Mouse (Mus musculus) CH12.LX (cell line): ENCODE results near the gene Rsph9. TPM values are rescaled to one million over a fixed set of nuclear protein-coding genes. Genes with fewer than 3 reads are reported as not detected.

Experiments used
- DNase-seq: peaks from one replicate; pipeline ENCODE4 v3.0.0-alpha.2; 2013; ENCODE audit errors: extremely low read depth
- H3K27ac ChIP-seq: 2 replicates; pipeline ENCODE4 v1.5.1; 2012; ENCODE audit warnings: low read depth, mild to moderate bottlenecking, control low read depth, moderate library complexity; ENCODE audit not compliant: insufficient read depth
- H3K27me3 ChIP-seq: replicated peaks from 2 replicates; pipeline ENCODE3; 2012; ENCODE audit warnings: inconsistent platforms
- H3K36me3 ChIP-seq, 2 experiments: replicated peaks in 1 of 2; 2 replicates each; pipeline versions ENCODE3 to v1.6.1; 2012; ENCODE audit warnings: inconsistent platforms in 1 of 2, low read length in 1 of 2, mild to moderate bottlenecking in 1 of 2, mixed read lengths in 1 of 2, moderate library complexity in 1 of 2; ENCODE audit not compliant: control insufficient read depth in 1 of 2, insufficient read depth in 1 of 2
- H3K4me1 ChIP-seq, 2 experiments: 2 replicates each; pipeline ENCODE4 v1.6.1; 2012; ENCODE audit warnings: inconsistent platforms in 1 of 2, moderate library complexity in 1 of 2; ENCODE audit not compliant: insufficient read depth in 2 of 2, control insufficient read depth in 1 of 2
- H3K4me2 ChIP-seq: 2 replicates; pipeline ENCODE4 v1.6.1; 2012; ENCODE audit warnings: low read depth, mild to moderate bottlenecking, control low read depth; ENCODE audit not compliant: poor library complexity, insufficient read depth, severe bottlenecking
- H3K4me3 ChIP-seq, 3 experiments: fragments of 150-350 bp in 1 of 3; sonication (generic) in 1 of 3; replicated peaks in 1 of 3; 2 replicates each; pipeline versions ENCODE3 to v1.5.1; 2011 to 2012; ENCODE audit warnings: low read depth in 2 of 3, low read length in 2 of 3, mild to moderate bottlenecking in 2 of 3, moderate library complexity in 2 of 3, control low read depth in 1 of 3, improper control_type of control experiment in 1 of 3, inconsistent platforms in 1 of 3, mixed read lengths in 1 of 3; ENCODE audit not compliant: poor library complexity in 1 of 3
- H3K79me2 ChIP-seq: replicated peaks from 2 replicates; pipeline ENCODE4 v1.6.1; 2012; ENCODE audit warnings: mild to moderate bottlenecking, moderate library complexity; ENCODE audit not compliant: control insufficient read depth, poor library complexity, insufficient read depth, severe bottlenecking; ENCODE audit errors: extremely low read depth
- H3K9ac ChIP-seq: 2 replicates; pipeline ENCODE4 v1.6.1; 2012; ENCODE audit warnings: low read depth, mild to moderate bottlenecking, control low read depth, moderate library complexity; ENCODE audit not compliant: insufficient read depth
- H3K9me3 ChIP-seq: replicated peaks from 2 replicates; pipeline ENCODE3; 2012; ENCODE audit warnings: low read length, inconsistent platforms, mixed read lengths
- BHLHE40 ChIP-seq: IDR thresholded peaks from 2 replicates; pipeline ENCODE4 v1.6.1; 2011; ENCODE audit warnings: mild to moderate bottlenecking, low read depth, low read length, improper control_type of control experiment
- CTCF ChIP-seq, 2 experiments: IDR thresholded peaks in 1 of 2; conservative IDR thresholded peaks in 1 of 2; 2 replicates each; pipeline ENCODE4 v1.5.1; 2011 to 2012; ENCODE audit warnings: low read depth in 2 of 2, low read length in 2 of 2, improper control_type of control experiment in 1 of 2, inconsistent platforms in 1 of 2, mild to moderate bottlenecking in 1 of 2, moderate library complexity in 1 of 2
- ELF1 ChIP-seq: IDR thresholded peaks from 2 replicates; pipeline ENCODE4 v1.6.1; 2014; ENCODE audit warnings: low read depth, mild to moderate bottlenecking, inconsistent platforms, low read length, improper control_type of control experiment
- EP300 ChIP-seq: IDR thresholded peaks from 2 replicates; pipeline ENCODE4 v1.6.1; 2011; ENCODE audit warnings: low read length, improper control_type of control experiment
- ETS1 ChIP-seq: conservative IDR thresholded peaks from 2 replicates; pipeline ENCODE4 v1.6.1; 2012; ENCODE audit warnings: low read depth, mild to moderate bottlenecking, inconsistent platforms, low read length, improper control_type of control experiment, moderate library complexity
- JUN ChIP-seq: IDR thresholded peaks from 2 replicates; pipeline ENCODE4 v1.6.1; 2011; ENCODE audit warnings: low read depth, mild to moderate bottlenecking, low read length, improper control_type of control experiment, moderate library complexity; ENCODE audit not compliant: insufficient read depth
- JUND ChIP-seq: conservative IDR thresholded peaks from 2 replicates; pipeline ENCODE4 v1.6.1; 2011; ENCODE audit warnings: low read depth, low read length, improper control_type of control experiment
- MAFK ChIP-seq: IDR thresholded peaks from 2 replicates; pipeline ENCODE4 v1.6.1; 2011; ENCODE audit warnings: low read length, improper control_type of control experiment; ENCODE audit not compliant: insufficient replicate concordance
- MXI1 ChIP-seq: IDR thresholded peaks from 2 replicates; pipeline ENCODE4 v1.6.1; 2011; ENCODE audit warnings: mild to moderate bottlenecking, low read depth, low read length, improper control_type of control experiment
- NRF1 ChIP-seq: IDR thresholded peaks from 2 replicates; pipeline ENCODE4 v1.6.1; 2014; ENCODE audit warnings: low read depth, mild to moderate bottlenecking, inconsistent platforms, low read length, improper control_type of control experiment, moderate library complexity
- PAX5 ChIP-seq: IDR thresholded peaks from 2 replicates; pipeline ENCODE4 v1.6.1; 2012; ENCODE audit warnings: low read length, inconsistent platforms, mixed read lengths
- POLR2A ChIP-seq: IDR thresholded peaks from 2 replicates; pipeline ENCODE4 v1.6.1; 2011; ENCODE audit warnings: low read depth, mild to moderate bottlenecking, improper control_type of control experiment, low read length
- POLR2AphosphoS2 ChIP-seq: IDR thresholded peaks from 2 replicates; pipeline ENCODE4 v1.6.1; 2011; ENCODE audit warnings: low read depth, low read length, improper control_type of control experiment
- RAD21 ChIP-seq: IDR thresholded peaks from 2 replicates; pipeline ENCODE4 v1.6.1; 2011; ENCODE audit warnings: low read depth, mild to moderate bottlenecking, low read length, improper control_type of control experiment, moderate library complexity
- RCOR1 ChIP-seq: conservative IDR thresholded peaks from 2 replicates; pipeline ENCODE4 v1.6.1; 2012; ENCODE audit warnings: low read depth, mild to moderate bottlenecking, inconsistent platforms, low read length, improper control_type of control experiment
- SIN3A ChIP-seq: IDR thresholded peaks from 2 replicates; pipeline ENCODE4 v1.6.1; 2012; ENCODE audit warnings: low read length, improper control_type of control experiment, inconsistent platforms
- SMC3 ChIP-seq: IDR thresholded peaks from 2 replicates; pipeline ENCODE4 v1.6.1; 2011; ENCODE audit warnings: low read depth, low read length, improper control_type of control experiment
- TBP ChIP-seq: conservative IDR thresholded peaks from 2 replicates; pipeline ENCODE4 v1.6.1; 2011; ENCODE audit warnings: low read depth, low read length, improper control_type of control experiment
- UBTF ChIP-seq: IDR thresholded peaks from 2 replicates; pipeline ENCODE4 v1.6.1; 2012; ENCODE audit warnings: low read depth, mild to moderate bottlenecking, inconsistent platforms, low read length, improper control_type of control experiment, moderate library complexity
- USF2 ChIP-seq: conservative IDR thresholded peaks from 2 replicates; pipeline ENCODE4 v1.6.1; 2011; ENCODE audit warnings: low read depth, low read length, improper control_type of control experiment
- ZC3H11A ChIP-seq: IDR thresholded peaks from 2 replicates; pipeline ENCODE4 v1.6.1; 2012; ENCODE audit warnings: low read depth, mild to moderate bottlenecking, inconsistent platforms, low read length, improper control_type of control experiment
- dilution Hi-C: fragments of 300-500 bp; cut with MboI; formaldehyde crosslinking; loops from 2 replicates; pipeline ENCODE4 v1.14.3; 2020; ENCODE audit warnings: low sequenced_read_pairs; ENCODE audit not compliant: extremely low pct_unique_long_range_greater_than_20kb, extremely low pct_ligation_motif_present
- in situ Hi-C: fragments of 300-500 bp; cut with MboI; formaldehyde crosslinking; loops from 3 replicates; pipeline ENCODE4 v1.14.3; 2019; ENCODE audit warnings: low sequenced_read_pairs, low pct_ligation_motif_present, low pct_unique_long_range_greater_than_20kb, mixed read lengths
- polyA plus RNA-seq: library from polyadenylated mRNA; unstranded; fragments of >175 nt; gene quantifications from 2 replicates; pipeline ENCODE4 v1.2.1, GENCODE M21; 2012; ENCODE audit warnings: low read depth; ENCODE audit not compliant: insufficient read length
- total RNA-seq, 2 experiments: library from RNA; depleted of rRNA; stranded (reverse); fragments of 300-350 nt in 1 of 2; fragments of >200 nt in 1 of 2; gene quantifications; 2 replicates each; pipeline ENCODE4 v1.2.3; 2012 to 2014

Gene Rsph9
- total and polyA plus RNA-seq, 3 experiments: 0.61 to 1.1 TPM; not detected in 1

DNA sequence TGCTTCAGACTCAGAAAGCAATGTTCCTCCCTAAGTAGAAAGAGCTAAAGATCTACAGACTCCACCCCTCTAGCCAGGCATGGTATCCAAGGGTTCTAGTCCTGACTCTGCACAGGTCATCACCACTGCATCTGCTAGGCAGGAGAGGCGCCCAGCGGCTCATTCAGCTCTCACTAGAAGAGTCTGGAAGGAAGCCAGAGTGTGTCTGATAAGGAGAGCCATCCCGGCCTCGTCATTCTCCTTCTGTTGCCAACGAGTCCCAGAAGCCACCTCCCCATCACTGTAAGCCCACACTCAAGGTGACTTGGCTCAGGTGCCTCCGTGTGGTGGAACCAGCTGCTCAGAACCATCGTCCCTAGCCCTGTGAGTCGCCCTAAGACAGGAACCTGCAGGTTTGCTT, 11.2 kb downstream of the Rsph9 start:
- in situ Hi-C loops (loop anchor here (10.0 kb wide), 1 partner anchor 98 kb away; the partner anchor contains the start of gene Vegfa), dilution Hi-C loops (no loop called here)
- no peaks in the 10 kb centered on the region for H3K4me1 ChIP-seq

DNA sequence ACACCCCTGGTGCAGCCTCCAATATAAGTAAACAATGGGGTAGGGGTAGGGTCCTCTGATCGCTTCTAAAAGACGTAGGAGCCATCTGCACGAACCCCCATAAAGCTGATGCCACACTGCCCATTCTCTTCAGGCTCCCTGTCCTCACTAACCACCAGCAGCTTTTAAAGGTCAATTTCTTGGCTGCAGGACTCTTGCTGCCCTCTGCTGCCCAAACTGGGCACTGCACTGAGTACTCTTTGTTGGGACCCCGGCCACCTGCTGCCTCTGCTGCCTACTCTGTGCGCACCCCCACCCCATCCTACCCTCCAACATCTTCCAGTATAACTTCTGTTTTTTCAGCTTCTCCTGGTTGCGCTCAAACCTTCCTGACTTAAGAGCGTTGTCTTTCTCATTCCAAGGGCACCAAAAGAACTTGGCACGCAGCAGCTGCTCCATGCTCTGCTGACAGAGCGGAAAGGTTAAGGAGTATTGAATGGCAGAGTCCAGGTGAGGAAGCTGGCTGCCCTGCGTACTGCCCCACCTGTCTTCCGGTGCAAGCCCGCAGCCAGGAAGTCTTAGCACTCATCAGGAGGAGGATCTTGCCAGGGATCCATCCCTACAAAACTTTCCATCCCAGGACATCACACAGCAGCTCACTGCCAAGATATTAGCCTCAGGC, 11.8 kb downstream of the Rsph9 start:
- in situ Hi-C loops: loop anchor here (10.0 kb wide), 1 partner anchor 97 kb away; the partner anchor contains the start of gene Vegfa
- dilution Hi-C loops: no loop called here
- peaks cover 23 to 37% of the 10 kb centered on the region in 2 experiments for H3K36me3 ChIP-seq

More for the DNA sequence above, 11.2 kb downstream of the Rsph9 start:
- Histone ChIP-seq H3K4me3 (no peak overlapping the region), H3K27me3 (no peaks in the 10 kb centered on the region), H3K4me2 (no peak overlapping the region), H3K27ac (no peak overlapping the region), H3K36me3 (peaks cover 18 to 30% of the 10 kb centered on the region in 2 experiments), H3K79me2 (no peaks in the 10 kb centered on the region), H3K9me3 (peaks cover 2% of the 10 kb centered on the region), H3K9ac (no peak overlapping the region)
- no peak for TF ChIP-seq EP300
- TF ChIP-seq NRF1: no peak
- TF ChIP-seq JUND: no peak
- no peak for TF ChIP-seq PAX5
- TF ChIP-seq POLR2A: no peak
- TF ChIP-seq ZC3H11A: no peak
- TF ChIP-seq SIN3A: no peak
- TF ChIP-seq MAFK: no peak
- TF ChIP-seq USF2: no peak
- no peak for TF ChIP-seq POLR2AphosphoS2
- no peak for TF ChIP-seq ETS1
- no peak for TF ChIP-seq RAD21
- no peak for TF ChIP-seq ELF1
- TF ChIP-seq JUN: no peak
- TF ChIP-seq TBP: no peak
- TF ChIP-seq BHLHE40: no peak
- no peak for TF ChIP-seq UBTF
- TF ChIP-seq RCOR1: no peak
- DNase-seq: no peak

More for the DNA sequence above, 11.8 kb downstream of the Rsph9 start:
- no peaks in the 10 kb centered on the region for H3K4me1 ChIP-seq
- H3K4me3 ChIP-seq: no peak overlapping the region
- H3K9ac ChIP-seq: no peak overlapping the region
- no peaks in the 10 kb centered on the region for H3K27me3 ChIP-seq
- H3K79me2 ChIP-seq: no peaks in the 10 kb centered on the region
- TF ChIP-seq SMC3 (peak; percentile 83), NRF1 (0 out of 2 replicates have a peak, but pooled peaks have one; percentile 18), RCOR1 (no peak), MXI1 (no peak), RAD21 (peak; percentile 80), CTCF (conservative IDR thresholded peaks at IDR 0.05 in 1 of 2, IDR thresholded peaks at IDR 0.05 in 1 of 2; ENCODE audit: low read depth in 2 of 2, low read length in 2 of 2) (peak; percentile 53 to 87; a peak in 3 of 4 replicates), ZC3H11A (peak; percentile 64)
- TF ChIP-seq, all 38 proteins: peak for 5
- no peak overlapping the region for H3K4me2 ChIP-seq
- peak; percentile 43 for DNase-seq
- peaks cover 2% of the 10 kb centered on the region for H3K9me3 ChIP-seq
- no peak overlapping the region for H3K27ac ChIP-seq
